Mouse (Mus musculus) heart, embryonic 10.5 days (tissue): ENCODE results near the gene Slc7a5. TPM values are rescaled to one million over a fixed set of nuclear protein-coding genes. Genes with fewer than 3 reads are reported as not detected.

Experiments
- DNase-seq: peaks from one replicate; pipeline ENCODE4 v3.0.0-alpha.2; 2017; ENCODE audit warnings: low spot score
- H3K27ac ChIP-seq: fragments of 300-500 bp; sonication (generic); 2 replicates; pipeline ENCODE4 v1.5.1; 2016; ENCODE audit warnings: mild to moderate bottlenecking
- H3K27me3 ChIP-seq: fragments of 300-500 bp; sonication (generic); 2 replicates; pipeline ENCODE4 v1.6.1; 2016; ENCODE audit warnings: mild to moderate bottlenecking; ENCODE audit not compliant: poor library complexity, insufficient read depth, severe bottlenecking
- H3K36me3 ChIP-seq: fragments of 300-500 bp; sonication (generic); 2 replicates; pipeline ENCODE4 v1.6.1; 2016; ENCODE audit warnings: mild to moderate bottlenecking, moderate library complexity
- H3K4me1 ChIP-seq: fragments of 300-500 bp; sonication (generic); 2 replicates; pipeline ENCODE4 v1.6.1; 2016; ENCODE audit warnings: mild to moderate bottlenecking
- H3K4me3 ChIP-seq: fragments of 300-500 bp; sonication (generic); 2 replicates; pipeline ENCODE4 v1.5.1; 2016; ENCODE audit warnings: mild to moderate bottlenecking, moderate library complexity
- H3K9me3 ChIP-seq: fragments of 300-500 bp; sonication (generic); 2 replicates; pipeline ENCODE4 v1.6.1; 2016; ENCODE audit warnings: mild to moderate bottlenecking, moderate library complexity
- WGBS: fragments of 180-500 bp; shearing (Covaris S2); methylation state at CpG from one replicate; pipeline ENCODE4 v1.1.7; 2016; 5-methylcytosine and 5-hydroxymethylcytosine counted together
- polyA plus RNA-seq: library from polyadenylated mRNA; unstranded; fragments of >200 nt; fragmentation: Nextera tagmentation; extraction: Ambion mirVana; gene quantifications from 2 replicates; pipeline ENCODE4 v1.2.1, GENCODE M21; 2016

The Slc7a5 gene
- 18.7 and 20.9 TPM in 2 replicates for polyA plus RNA-seq

- peak within 1 kb of the TSS; percentile 89 for H3K27ac ChIP-seq
These were observed at the start of gene Slc7a5 for GRCm38 (mm10) chr8:121907587-121908248. Slc7a5 (minus strand) TSS chr8:121907694.

DNA sequence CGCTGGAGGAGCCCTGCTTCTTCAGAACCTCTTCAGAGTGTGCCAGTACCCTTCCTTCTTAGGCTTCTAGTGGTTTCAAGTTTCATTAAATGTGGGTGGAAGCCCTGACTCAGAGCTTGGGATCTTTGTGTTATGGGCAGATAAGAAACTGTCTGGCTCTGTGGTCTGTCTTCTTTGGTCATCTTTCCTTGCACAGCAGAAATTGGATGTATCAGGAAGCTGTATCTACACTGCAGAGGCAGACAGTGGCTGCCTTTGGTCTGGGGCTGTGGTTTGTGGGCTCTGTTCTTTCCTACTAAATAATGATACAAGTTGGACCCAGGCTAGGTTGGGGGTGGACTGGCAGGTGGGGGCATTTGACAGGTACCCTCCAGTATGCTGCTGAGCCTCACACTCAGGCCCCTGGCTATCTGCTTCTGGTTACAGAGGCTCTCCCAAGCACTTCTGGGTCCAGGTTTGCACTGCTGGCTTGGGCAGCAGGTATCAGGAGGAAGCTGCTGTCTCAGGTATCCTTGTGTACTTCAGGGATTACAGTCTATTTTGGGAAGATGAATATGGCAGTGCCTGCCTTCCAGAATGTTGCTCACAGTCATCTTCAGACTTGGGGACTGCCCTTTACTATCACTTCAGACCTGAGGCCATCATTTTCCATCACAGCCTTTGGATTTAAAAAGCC lies 48.5 kb upstream of the Slc7a5 start:
- peak overlapping the region; percentile 17; the same call in 1 of the 2 replicates for H3K27ac ChIP-seq
- DNase-seq = no peak
- H3K27me3 ChIP-seq = no peaks in the 10 kb centered on the region
- no peak overlapping the region for H3K4me3 ChIP-seq
- WGBS = 64% methylated on average over 1 of the region's 1 CpGs
- H3K36me3 ChIP-seq = peaks cover 23% of the 10 kb centered on the region
- H3K9me3 ChIP-seq = no peaks in the 10 kb centered on the region
- H3K4me1 ChIP-seq = peaks cover 72% of the 10 kb centered on the region

More at GRCm38 (mm10) chr8:121907587-121908248, at the start of gene Slc7a5:
- no peaks in the 10 kb centered on the region for H3K9me3 ChIP-seq
- DNase-seq = peak; percentile 98
- under 1% methylated on average over 56 of the region's 61 CpGs for WGBS
- no peaks in the 10 kb centered on the region for H3K36me3 ChIP-seq
- peaks cover 57% of the 10 kb centered on the region for H3K4me1 ChIP-seq
- H3K4me3 ChIP-seq = peak within 1 kb of the TSS; percentile 83
- H3K27me3 ChIP-seq = peaks cover 21% of the 10 kb centered on the region

DNA sequence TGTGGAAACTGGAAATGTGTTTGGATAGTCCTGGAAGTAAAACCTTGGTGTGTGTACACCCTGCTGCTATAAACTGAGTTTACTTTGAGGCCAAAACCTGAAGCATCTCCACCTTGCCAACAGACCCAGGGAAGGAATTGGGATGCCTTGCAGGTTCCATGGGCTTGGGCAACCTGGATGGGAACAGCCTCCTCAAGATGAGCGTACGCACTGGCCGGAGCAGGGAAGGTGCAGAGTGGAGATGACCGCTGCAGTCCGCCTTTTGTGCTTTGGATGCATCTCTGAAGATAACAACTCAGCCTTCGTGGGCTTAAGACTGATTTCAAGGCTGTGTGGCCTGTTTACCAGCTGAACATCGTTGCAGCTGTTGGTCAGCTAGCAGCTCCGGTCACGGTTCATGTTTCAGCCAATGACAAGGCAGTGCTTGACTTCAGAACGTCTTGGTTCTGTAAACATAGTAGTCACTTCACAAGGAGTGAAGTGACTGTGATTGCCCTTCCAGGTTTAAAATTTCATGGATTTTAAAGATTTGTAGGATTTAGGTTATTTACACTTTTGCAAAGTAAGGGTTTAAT lies 47.6 kb upstream of the Slc7a5 start:
- no peak overlapping the region for H3K4me3 ChIP-seq
- WGBS = 76% methylated on average over 10 of the region's 10 CpGs
- DNase-seq = no peak
- H3K27me3 ChIP-seq = no peaks in the 10 kb centered on the region
- peaks cover 23% of the 10 kb centered on the region for H3K36me3 ChIP-seq
- H3K9me3 ChIP-seq = no peaks in the 10 kb centered on the region
- peak overlapping the region; percentile 17; the same call in 1 of the 2 replicates for H3K27ac ChIP-seq
- peaks cover 72% of the 10 kb centered on the region for H3K4me1 ChIP-seq

- Histone ChIP-seq H3K9me3 (no peaks in the 10 kb centered on the region), H3K4me3 (no peak overlapping the region), H3K27me3 (no peaks in the 10 kb centered on the region), H3K27ac (no peak overlapping the region), H3K4me1 (peaks cover 71% of the 10 kb centered on the region), H3K36me3 (peaks cover 23% of the 10 kb centered on the region)
- 80% methylated on average over 3 of the region's 3 CpGs for WGBS
- no peak for DNase-seq
These were observed 46.5 kb upstream of the Slc7a5 start for GRCm38 (mm10) chr8:121953821-121954545.

- DNase-seq = no peak
- Histone ChIP-seq H3K27ac (0 out of 2 replicates have a peak overlapping the region, but pooled peaks have one; percentile 38), H3K27me3 (no peaks in the 10 kb centered on the region), H3K4me3 (no peak overlapping the region), H3K4me1 (peaks cover 73% of the 10 kb centered on the region), H3K9me3 (no peaks in the 10 kb centered on the region), H3K36me3 (peaks cover 23% of the 10 kb centered on the region)
- WGBS = 91% methylated on average over 7 of the region's 7 CpGs
These were observed 45.3 kb upstream of the Slc7a5 start for GRCm38 (mm10) chr8:121952800-121953199.

DNA sequence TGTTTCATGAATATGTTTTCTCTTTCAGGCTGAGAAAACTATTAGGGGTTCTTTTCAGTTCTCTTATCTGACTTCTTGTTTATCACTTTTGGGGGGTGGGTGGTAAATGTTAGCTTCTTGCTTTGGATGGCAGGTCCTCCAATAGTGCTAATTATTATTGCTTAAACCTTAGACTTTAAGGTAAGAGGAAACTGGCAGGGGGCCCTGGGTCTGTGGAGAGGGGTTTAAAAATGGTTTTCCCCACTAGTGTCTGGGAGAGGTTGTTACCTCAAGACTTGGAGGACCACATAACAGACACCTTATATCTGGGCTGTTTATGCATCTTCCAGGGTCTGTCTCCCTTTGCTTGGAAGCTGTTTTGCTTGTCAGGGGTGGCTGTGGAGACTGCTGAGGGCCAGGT lies 44.6 kb upstream of the Slc7a5 start:
- Histone ChIP-seq H3K4me1 (peaks cover 75% of the 10 kb centered on the region), H3K4me3 (peak overlapping the region; percentile 93), H3K9me3 (no peaks in the 10 kb centered on the region), H3K27me3 (no peaks in the 10 kb centered on the region), H3K27ac (0 out of 2 replicates have a peak overlapping the region, but pooled peaks have one; percentile 38), H3K36me3 (peaks cover 23% of the 10 kb centered on the region)
- DNase-seq = no peak

GRCm38 (mm10) chr8:121951656-121952009 lies 44.1 kb upstream of the Slc7a5 start:
- Histone ChIP-seq H3K27me3 (no peaks in the 10 kb centered on the region), H3K9me3 (no peaks in the 10 kb centered on the region), H3K4me3 (peak overlapping the region; percentile 93), H3K27ac (peak overlapping the region; percentile 97), H3K4me1 (peaks cover 75% of the 10 kb centered on the region), H3K36me3 (peaks cover 23% of the 10 kb centered on the region)
- no peak for DNase-seq
- 26% methylated on average over 7 of the region's 7 CpGs for WGBS

DNA sequence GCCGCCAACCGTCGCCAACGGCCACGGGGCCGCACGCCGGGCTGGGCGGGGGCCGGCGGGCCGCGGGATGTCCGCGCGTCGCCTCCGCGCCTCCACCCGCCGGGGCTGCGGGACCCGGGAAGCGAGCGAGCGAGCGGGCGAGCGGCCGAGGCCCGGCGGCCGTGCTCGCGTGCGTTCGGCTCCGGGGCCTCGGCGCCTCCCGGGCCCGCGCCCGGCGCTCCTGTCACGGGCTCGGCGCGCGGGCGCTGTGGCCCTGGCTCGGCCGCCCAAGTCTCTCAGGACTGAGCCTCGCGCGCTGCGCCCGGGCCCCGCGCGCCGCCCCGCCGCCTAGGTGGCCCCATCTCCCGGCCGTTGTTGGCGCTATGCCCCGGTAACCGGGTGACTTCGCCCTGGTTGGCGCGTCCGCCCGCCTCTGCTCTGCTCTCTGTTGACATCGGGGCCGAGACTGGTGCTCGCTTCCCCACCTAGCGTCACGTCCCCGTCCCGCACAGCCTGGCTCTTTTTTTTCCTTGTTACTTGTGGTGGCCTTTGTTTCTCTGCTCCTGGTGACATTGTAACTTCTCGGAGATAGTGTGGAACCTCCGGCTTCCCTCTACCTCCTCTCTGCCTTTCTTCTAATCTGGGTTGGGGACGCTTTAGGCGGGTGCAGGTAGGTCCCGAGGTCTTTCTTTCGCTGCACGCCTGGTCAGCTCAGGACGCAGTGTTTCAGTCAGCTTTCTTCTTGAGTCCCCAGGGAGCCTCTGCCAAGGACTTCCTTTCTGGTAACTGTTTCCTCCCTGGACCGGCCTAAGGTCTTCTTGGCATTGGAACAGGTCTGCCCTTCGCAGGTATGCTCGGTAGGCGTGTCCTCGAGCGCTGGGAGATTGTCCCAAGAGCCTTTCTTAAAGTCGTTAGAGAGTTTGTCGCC lies 43.5 kb upstream of the Slc7a5 start:
- H3K9me3 ChIP-seq = no peaks in the 10 kb centered on the region
- no peaks in the 10 kb centered on the region for H3K27me3 ChIP-seq
- peaks cover 21% of the 10 kb centered on the region for H3K36me3 ChIP-seq
- 3% methylated on average over 86 of the region's 97 CpGs for WGBS
- DNase-seq = no peak
- peak overlapping the region; percentile 93 for H3K4me3 ChIP-seq
- H3K4me1 ChIP-seq = peaks cover 70% of the 10 kb centered on the region
- peak overlapping the region; percentile 97 for H3K27ac ChIP-seq

GRCm38 (mm10) chr8:121949941-121950748 lies 42.7 kb upstream of the Slc7a5 start:
- Histone ChIP-seq H3K4me3 (peak overlapping the region; percentile 93), H3K9me3 (no peaks in the 10 kb centered on the region), H3K4me1 (peaks cover 62% of the 10 kb centered on the region), H3K27me3 (no peaks in the 10 kb centered on the region), H3K27ac (peak overlapping the region; percentile 97), H3K36me3 (peaks cover 14% of the 10 kb centered on the region)
- peak; percentile 99 for DNase-seq
- under 1% methylated on average over 66 of the region's 66 CpGs for WGBS

- Histone ChIP-seq H3K27me3 (no peaks in the 10 kb centered on the region; the same call in 1 of the 2 replicates), H3K9me3 (no peaks in the 10 kb centered on the region), H3K36me3 (peaks cover 9% of the 10 kb centered on the region), H3K4me3 (peak within 1 kb of the TSS; percentile 93), H3K4me1 (peaks cover 54% of the 10 kb centered on the region), H3K27ac (peak within 1 kb of the TSS; percentile 97)
- no peak for DNase-seq
- WGBS = 59% methylated on average over 6 of the region's 6 CpGs
These were observed 41.8 kb upstream of the Slc7a5 start, which contains the start of gene Banp for GRCm38 (mm10) chr8:121949222-121949800. Banp (plus strand) TSS chr8:121949750.
